Mouse (Mus musculus): ENCODE measurements around the gene Dip2a.

Dip2a gene

GRCm38 (mm10) chr10:76306738-76307137 lies 38.4 kb downstream of the Dip2a start:
- in situ Hi-C loops (cut with MboI, MseI): no loop called here

- in situ Hi-C loops (cut with MboI, MseI): no loop called here
Measured at GRCm38 (mm10) chr10:76300133-76300532, 45.0 kb downstream of the Dip2a start.

- in situ Hi-C loops (cut with MboI, MseI): no loop called here
Measured at GRCm38 (mm10) chr10:76293222-76293621, 51.9 kb downstream of the Dip2a start.

- in situ Hi-C loops (cut with MboI, MseI): no loop called here
Measured at GRCm38 (mm10) chr10:76289936-76290671, 55.0 kb downstream of the Dip2a start.

GRCm38 (mm10) chr10:76289052-76289451 lies 56.0 kb downstream of the Dip2a start:
- in situ Hi-C loops (cut with MboI, MseI): no loop called here

- in situ Hi-C loops (cut with MboI, MseI): no loop called here
Measured at GRCm38 (mm10) chr10:76288268-76288993, 56.7 kb downstream of the Dip2a start.

GRCm38 (mm10) chr10:76278541-76279097 lies 66.5 kb downstream of the Dip2a start:
- in situ Hi-C loops (cut with MboI, MseI): no loop called here

- in situ Hi-C loops (cut with MboI, MseI): no loop called here
Measured at GRCm38 (mm10) chr10:76275256-76275655, 69.8 kb downstream of the Dip2a start.

- in situ Hi-C loops (cut with MboI, MseI): no loop called here
Measured at GRCm38 (mm10) chr10:76271238-76271637, 73.9 kb downstream of the Dip2a start.

- in situ Hi-C loops (cut with MboI, MseI): no loop called here
Measured at GRCm38 (mm10) chr10:76262431-76262830, 82.7 kb downstream of the Dip2a start.

- in situ Hi-C loops (cut with MboI, MseI): no loop called here
Measured at GRCm38 (mm10) chr10:76261447-76261846, 83.6 kb downstream of the Dip2a start.

- in situ Hi-C loops (cut with MboI, MseI): no loop called here
Measured at GRCm38 (mm10) chr10:76260358-76261059, 84.6 kb downstream of the Dip2a start.

- in situ Hi-C loops (cut with MboI, MseI): no loop called here
Measured at GRCm38 (mm10) chr10:76259566-76260232, 85.4 kb downstream of the Dip2a start.

- in situ Hi-C loops (cut with MboI, MseI): no loop called here
Measured at GRCm38 (mm10) chr10:76257719-76258390, 87.2 kb downstream of the Dip2a start.

- in situ Hi-C loops (cut with MboI, MseI): no loop called here
Measured at GRCm38 (mm10) chr10:76257231-76257630, 87.9 kb downstream of the Dip2a start.

- in situ Hi-C loops (cut with MboI, MseI): no loop called here
Measured at GRCm38 (mm10) chr10:76255617-76256016, 89.5 kb downstream of the Dip2a start.

GRCm38 (mm10) chr10:76253536-76253935 lies 91.6 kb downstream of the Dip2a start, which contains the start of gene S100b:
TSS of gene S100b (plus strand) at chr10:76253853.
- in situ Hi-C loops (cut with MboI, MseI): no loop called here

- in situ Hi-C loops (cut with MboI, MseI): no loop called here
Measured at GRCm38 (mm10) chr10:76253079-76253478, 92.0 kb downstream of the Dip2a start.

GRCm38 (mm10) chr10:76250870-76251269 lies 94.2 kb downstream of the Dip2a start:
- in situ Hi-C loops (cut with MboI, MseI): no loop called here

GRCm38 (mm10) chr10:76248647-76248968 lies 96.5 kb downstream of the Dip2a start:
- in situ Hi-C loops (cut with MboI, MseI): loop anchor here in 1 of 2 experiments (10.0 kb wide), 1 partner anchor 1426 kb away; no protein-coding TSS in a partner anchor

Data from T-helper 17 cell (primary cell).